Mouse (Mus musculus): ENCODE measurements around the gene Rptor.

DNA sequence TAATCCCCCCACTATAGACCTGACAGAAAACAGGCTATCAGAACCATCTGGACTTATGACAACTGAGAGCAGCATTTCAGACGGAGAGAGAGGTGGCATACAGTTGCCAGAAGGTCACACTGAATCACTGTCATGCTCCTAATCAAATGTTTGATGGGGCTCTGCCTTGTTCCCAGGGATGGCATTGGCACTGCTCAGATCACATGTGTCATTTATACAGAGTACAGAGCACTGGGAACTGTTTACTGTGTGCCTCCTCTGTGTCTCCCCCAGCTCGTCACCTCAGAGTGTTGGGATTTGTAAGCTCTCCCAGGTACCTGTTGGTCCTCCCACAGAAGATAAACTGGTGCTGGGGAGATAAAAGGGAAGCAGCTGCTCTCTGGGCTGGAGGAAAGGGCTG is 81.1 kb downstream of the Rptor start:
- TF ChIP-seq E2F4 (IDR thresholded peaks at IDR 0.05; ENCODE audit: borderline replicate concordance, low read depth, low read length) (no peak), MAX (IDR thresholded peaks at IDR 0.05; ENCODE audit: low read length) (no peak)

Data from MEL (cell line).